8 mouse cellular contexts compared by ENCODE assay signal in genomic region chr4:126753268-126754230, GRCm38 (mm10). TPM values are rescaled to one million over a fixed set of nuclear protein-coding genes. Genes with fewer than 3 reads are reported as not detected.
DNase-seq lines count a peak whose midpoint lies in the region; ATAC-seq and TF ChIP-seq lines count a peak whose summit lies in the region.

Ncdn (minus strand) TSS chr4:126753438.
AU040320 (plus strand) TSS chr4:126753544.

- no peaks in the 10 kb centered on the region for H3K27me3 ChIP-seq in heart, embryonic 11.5 days (ENCODE audit: control insufficient read depth, insufficient read depth, low read length)
- no peaks in the 10 kb centered on the region for H3K27me3 ChIP-seq in kidney, postnatal 0 days (ENCODE audit: insufficient read depth, low read length)
- H3K27me3 ChIP-seq in liver, embryonic 11.5 days (replicated peaks; ENCODE audit: control insufficient read depth, insufficient read depth, low read length) = no peaks in the 10 kb centered on the region
- H3K27me3 ChIP-seq in stomach, embryonic 14.5 days (ENCODE audit: control insufficient read depth, insufficient read depth, low read length) = no peaks in the 10 kb centered on the region

- peak within 1 kb of the TSS; percentile 95 for H3K27ac ChIP-seq in heart, embryonic 11.5 days (ENCODE audit: low read depth, low read length)
- H3K27ac ChIP-seq in kidney, postnatal 0 days = peak within 1 kb of the TSS; percentile 92
- H3K27ac ChIP-seq in liver, embryonic 11.5 days (ENCODE audit: low read depth, low read length) = peak within 1 kb of the TSS; percentile 85
- peak within 1 kb of the TSS; percentile 95 for H3K27ac ChIP-seq in stomach, embryonic 14.5 days (ENCODE audit: low read length)

- H3K9ac ChIP-seq in heart, embryonic 11.5 days (ENCODE audit: low read depth, low read length) = peak within 1 kb of the TSS; percentile 88
- H3K9ac ChIP-seq in kidney, postnatal 0 days (ENCODE audit: low read depth, low read length) = peak within 1 kb of the TSS; percentile 79
- H3K9ac ChIP-seq in liver, embryonic 11.5 days (ENCODE audit: low read depth, low read length) = peak within 1 kb of the TSS; percentile 86
- peak within 1 kb of the TSS; percentile 59 for H3K9ac ChIP-seq in stomach, embryonic 14.5 days (replicated peaks; ENCODE audit: low read depth, low read length)

- 0 out of 2 replicates have a peak, but pooled peaks have one; percentile 5 for TF ChIP-seq CTCF in kidney, postnatal 0 days (IDR thresholded peaks at IDR 0.05; ENCODE audit: low read depth)

- peak; percentile 96 for ATAC-seq in erythroblast, adult 5-6 weeks (replicated peaks; ENCODE audit: low FRiP score, poor library complexity, severe bottlenecking)
- peak; percentile 99 for ATAC-seq in heart, embryonic 11.5 days (replicated peaks; ENCODE audit: insufficient number of reproducible peaks, low FRiP score, low TSS enrichment)
- ATAC-seq in kidney, postnatal 0 days (replicated peaks; ENCODE audit: low FRiP score, low read depth) = peak; percentile 99
- peak; percentile 100 for ATAC-seq in liver, embryonic 11.5 days (replicated peaks; ENCODE audit: low FRiP score)
- peak; percentile 99 for ATAC-seq in stomach, embryonic 14.5 days (ENCODE audit: insufficient number of reproducible peaks, insufficient read depth, low FRiP score, low read depth)

- peaks cover 14% of the 10 kb centered on the region for H3K4me1 ChIP-seq in heart, embryonic 11.5 days (ENCODE audit: control insufficient read depth, insufficient read depth, low read length)
- peaks cover 15% of the 10 kb centered on the region for H3K4me1 ChIP-seq in kidney, postnatal 0 days (replicated peaks; ENCODE audit: insufficient read depth, low read length)
- peaks cover 18% of the 10 kb centered on the region for H3K4me1 ChIP-seq in liver, embryonic 11.5 days (replicated peaks; ENCODE audit: control insufficient read depth, insufficient read depth, low read length)
- peaks cover 26% of the 10 kb centered on the region for H3K4me1 ChIP-seq in stomach, embryonic 14.5 days (ENCODE audit: control insufficient read depth, insufficient read depth, low read length)

- no peaks in the 10 kb centered on the region for H3K9me3 ChIP-seq in heart, embryonic 11.5 days (replicated peaks; ENCODE audit: control insufficient read depth, low read length)
- no peaks in the 10 kb centered on the region for H3K9me3 ChIP-seq in kidney, postnatal 0 days (replicated peaks; ENCODE audit: low read length)
- no peaks in the 10 kb centered on the region for H3K9me3 ChIP-seq in liver, embryonic 11.5 days (ENCODE audit: control insufficient read depth, low read length)
- no peaks in the 10 kb centered on the region for H3K9me3 ChIP-seq in stomach, embryonic 14.5 days (ENCODE audit: control insufficient read depth, low read depth, low read length)

- peak within 1 kb of the TSS; percentile 92 for H3K4me3 ChIP-seq in heart, embryonic 11.5 days (ENCODE audit: low read depth, low read length)
- H3K4me3 ChIP-seq in kidney, postnatal 0 days (replicated peaks; ENCODE audit: low read depth, low read length) = peak within 1 kb of the TSS; percentile 89
- peak within 1 kb of the TSS; percentile 88 for H3K4me3 ChIP-seq in liver, embryonic 11.5 days (ENCODE audit: low read depth, low read length)
- H3K4me3 ChIP-seq in stomach, embryonic 14.5 days (ENCODE audit: low read depth, low read length) = peak within 1 kb of the TSS; percentile 91

- H3K36me3 ChIP-seq in heart, embryonic 11.5 days (ENCODE audit: control insufficient read depth, insufficient read depth, low read length) = peaks cover 3% of the 10 kb centered on the region; the same call in 1 of the 2 replicates
- peaks cover 16% of the 10 kb centered on the region for H3K36me3 ChIP-seq in kidney, postnatal 0 days (ENCODE audit: insufficient read depth, low read length)
- peaks cover 7% of the 10 kb centered on the region; the same call in 1 of the 2 replicates for H3K36me3 ChIP-seq in liver, embryonic 11.5 days (ENCODE audit: control insufficient read depth, insufficient read depth, low read length)
- H3K36me3 ChIP-seq in stomach, embryonic 14.5 days (ENCODE audit: control insufficient read depth, insufficient read depth, low read length) = peaks cover 13% of the 10 kb centered on the region

- DNase-seq in B cell, adult 2 months = peak; percentile 95 to 96
- peak; percentile 99 for DNase-seq in brain, adult 2 months (ENCODE audit: low read depth, low spot score)
- DNase-seq in kidney, postnatal 0 days (ENCODE audit: low spot score) = peak; percentile 98
- DNase-seq in liver, embryonic 11.5 days (ENCODE audit: low spot score) = peak; percentile 97
- DNase-seq in naive thymus-derived CD4-positive, alpha-beta T cell, adult 2 months (ENCODE audit: low read depth) = peak; percentile 96

- WGBS in heart, embryonic 11.5 days (ENCODE audit: insufficient replicate concordance) = under 1% methylated on average over 63 of the region's 71 CpGs
- 1% methylated on average over 70 of the region's 71 CpGs for WGBS in kidney, postnatal 0 days
- under 1% methylated on average over 70 of the region's 71 CpGs for WGBS in liver, embryonic 11.5 days
- under 1% methylated on average over 66 of the region's 71 CpGs for WGBS in stomach, embryonic 14.5 days

- H3K4me2 ChIP-seq in heart, embryonic 11.5 days = peak within 1 kb of the TSS; percentile 94
- H3K4me2 ChIP-seq in kidney, postnatal 0 days (ENCODE audit: low read length) = peak within 1 kb of the TSS; percentile 98
- peak within 1 kb of the TSS; percentile 99 for H3K4me2 ChIP-seq in liver, embryonic 11.5 days
- peak within 1 kb of the TSS; percentile 99 for H3K4me2 ChIP-seq in stomach, embryonic 14.5 days (replicated peaks; ENCODE audit: low read depth, low read length)

RNA-seq across cellular contexts. Expression of gene Ncdn, which starts in this region (rescaled TPM):
- total RNA-seq in erythroblast, adult 5-6 weeks (2015; ENCODE audit: low replicate concordance) = 0.96 and 1.7 TPM in 2 replicates
- 0.98 and 2.7 TPM in 2 replicates for total RNA-seq in erythroblast, adult 5-6 weeks (2017; ENCODE audit: low replicate concordance)
- 19.3 and 20.4 TPM in 2 replicates for polyA plus RNA-seq in heart, embryonic 11.5 days (2014; fragmentation: Nextera tagmentation; extraction: Ambion mirVana)
- polyA plus RNA-seq in kidney, postnatal 0 days (2015; fragmentation: Nextera tagmentation; extraction: Ambion mirVana) = 22.0 and 22.2 TPM in 2 replicates
- 25.0 and 27.2 TPM in 2 replicates for polyA plus RNA-seq in liver, embryonic 11.5 days (2014; fragmentation: Nextera tagmentation; extraction: Ambion mirVana)
- 21.9 and 23.9 TPM in 2 replicates for polyA plus RNA-seq in stomach, embryonic 14.5 days (2014; fragmentation: Nextera tagmentation; extraction: Ambion mirVana)

RNA-seq across cellular contexts. Expression of gene AU040320, which starts in this region (rescaled TPM):
- total RNA-seq in erythroblast, adult 5-6 weeks (2015; ENCODE audit: low replicate concordance) = 2.7 and 11.1 TPM in 2 replicates
- total RNA-seq in erythroblast, adult 5-6 weeks (2017; ENCODE audit: low replicate concordance) = 5.4 and 9.2 TPM in 2 replicates
- 20.7 and 24.2 TPM in 2 replicates for polyA plus RNA-seq in heart, embryonic 11.5 days (2014; fragmentation: Nextera tagmentation; extraction: Ambion mirVana)
- polyA plus RNA-seq in kidney, postnatal 0 days (2015; fragmentation: Nextera tagmentation; extraction: Ambion mirVana) = 22.4 and 22.6 TPM in 2 replicates
- 18.7 and 19.3 TPM in 2 replicates for polyA plus RNA-seq in liver, embryonic 11.5 days (2014; fragmentation: Nextera tagmentation; extraction: Ambion mirVana)
- 22.4 and 30.1 TPM in 2 replicates for polyA plus RNA-seq in stomach, embryonic 14.5 days (2014; fragmentation: Nextera tagmentation; extraction: Ambion mirVana)

Comparison
In these comparisons a context has a peak if more than half of its experiments do, and no peak if none do; other contexts are left out.
1. Peak in every context shown above with its lines: DNase-seq, ATAC-seq, H3K4me3 ChIP-seq and H3K27ac ChIP-seq.